Mouse (Mus musculus) frontal cortex, adult 2 months (tissue): ENCODE data around the gene Polr1d. TPM values are rescaled to one million over a fixed set of nuclear protein-coding genes. Genes with fewer than 3 reads are reported as not detected.

ENCODE experiments used
- DNase-seq, 2 experiments: peaks; one replicate each; pipeline ENCODE4 v3.0.0; 2022; ENCODE audit warnings: low spot score in 1 of 2; ENCODE audit errors: extremely low spot score in 1 of 2
- polyA plus RNA-seq: library from polyadenylated mRNA; depleted of rRNA; stranded (reverse); fragments of >200 nt; gene quantifications from 2 replicates; pipeline ENCODE4 v1.2.3, GENCODE M21; 2012

Polr1d gene
- polyA plus RNA-seq, 1 experiment = 76.5 TPM

DNA sequence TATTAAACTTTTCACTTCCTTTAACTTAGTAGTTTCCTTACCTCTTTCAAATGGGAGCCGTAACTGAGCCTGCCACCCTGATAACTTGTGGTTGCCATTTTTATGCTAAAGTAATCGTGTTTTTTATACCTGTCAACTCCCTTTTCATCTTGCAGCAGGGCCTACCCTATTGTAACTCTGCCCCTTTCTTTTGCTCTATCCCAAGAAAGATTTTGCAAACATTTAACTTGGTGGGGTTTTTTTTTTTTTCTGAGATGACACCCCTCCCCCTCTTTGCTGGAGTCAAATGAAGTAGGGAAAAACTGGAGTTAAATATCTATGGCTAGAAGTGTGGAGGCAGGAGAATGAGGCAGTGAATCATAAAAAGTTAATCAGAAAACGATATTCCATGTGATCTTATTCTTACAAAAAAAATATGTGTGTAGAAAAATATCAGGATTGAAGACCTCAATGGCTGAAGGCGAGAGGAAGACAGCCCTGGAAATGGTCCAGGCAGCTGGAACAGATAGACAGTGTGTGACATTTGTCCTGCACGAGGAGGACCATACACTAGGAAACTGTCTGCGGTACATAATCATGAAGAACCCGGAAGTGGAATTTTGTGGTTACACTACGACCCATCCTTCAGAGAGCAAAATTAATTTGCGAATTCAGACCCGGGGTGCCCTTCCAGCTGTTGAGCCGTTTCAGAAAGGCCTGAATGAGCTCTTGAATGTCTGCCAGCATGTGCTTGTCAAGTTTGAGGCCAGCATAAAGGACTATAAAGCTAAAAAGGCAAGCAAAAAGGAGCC is 1.5 kb downstream of the Polr1d start:
- no peak for DNase-seq

GRCm38 (mm10) chr5:147085201-147085894 is 8.5 kb downstream of the Polr1d start:
- DNase-seq = peak; percentile 71 to 86

GRCm38 (mm10) chr5:147086816-147087215 is 10.0 kb downstream of the Polr1d start:
- DNase-seq = no peak

GRCm38 (mm10) chr5:147089836-147090235 is 13.0 kb downstream of the Polr1d start:
- no peak for DNase-seq

DNA sequence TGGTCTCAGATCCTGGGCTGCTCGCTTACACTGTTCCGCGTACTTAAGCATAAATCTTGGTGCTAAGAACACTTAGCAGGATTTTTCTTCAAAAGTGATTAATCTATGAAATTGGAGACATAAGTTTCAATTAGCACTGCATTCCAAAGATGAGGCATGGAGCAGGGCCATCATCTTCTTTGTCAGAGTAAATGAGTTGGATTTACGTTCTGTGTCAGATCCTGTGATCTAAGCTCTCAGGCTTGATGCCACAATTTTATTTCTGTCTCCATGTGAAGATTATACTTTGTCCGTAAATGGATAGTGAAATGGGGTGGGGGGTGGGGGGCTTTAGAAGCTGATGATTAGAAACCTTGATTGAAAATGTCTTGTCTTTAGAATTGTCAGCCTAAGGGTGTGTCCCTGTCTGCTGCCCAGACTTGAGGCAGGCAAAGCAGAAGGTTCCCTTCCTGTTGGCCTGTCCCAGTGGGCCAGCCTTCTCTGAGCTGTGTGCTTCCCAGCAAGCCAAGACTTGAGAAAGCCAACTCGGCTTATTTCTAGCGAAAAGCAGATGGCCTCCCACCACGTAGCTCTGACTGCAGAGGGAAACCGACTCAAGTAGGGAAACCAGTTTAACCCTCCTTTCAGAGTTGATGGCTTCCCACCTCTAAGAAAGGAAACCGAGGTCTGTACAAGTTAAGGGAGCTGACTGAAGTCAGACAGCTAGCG is 13.6 kb downstream of the Polr1d start:
- DNase-seq = peak; percentile 7 to 46

DNA sequence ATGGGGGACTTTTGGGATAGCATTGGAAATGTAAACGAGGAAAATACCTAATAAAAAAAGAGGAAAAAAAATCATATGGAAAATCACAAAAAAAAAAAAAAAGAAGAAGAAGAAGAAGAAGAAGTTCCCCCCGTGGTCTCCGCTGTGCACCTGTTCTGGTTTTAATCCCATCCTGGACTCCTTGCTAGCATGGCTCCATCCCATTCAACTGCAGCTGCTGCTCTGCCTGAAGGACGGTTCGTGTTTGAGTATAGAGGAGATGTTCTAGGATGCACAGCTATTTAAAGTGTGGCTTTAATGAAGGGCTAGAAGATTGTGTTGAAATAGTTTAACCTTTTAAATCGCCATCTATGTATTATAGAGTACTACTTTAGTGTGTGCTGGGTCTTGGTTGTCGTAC is 15.6 kb downstream of the Polr1d start:
- no peak for DNase-seq

GRCm38 (mm10) chr5:147094296-147094695 is 17.4 kb downstream of the Polr1d start:
- no peak for DNase-seq

DNA sequence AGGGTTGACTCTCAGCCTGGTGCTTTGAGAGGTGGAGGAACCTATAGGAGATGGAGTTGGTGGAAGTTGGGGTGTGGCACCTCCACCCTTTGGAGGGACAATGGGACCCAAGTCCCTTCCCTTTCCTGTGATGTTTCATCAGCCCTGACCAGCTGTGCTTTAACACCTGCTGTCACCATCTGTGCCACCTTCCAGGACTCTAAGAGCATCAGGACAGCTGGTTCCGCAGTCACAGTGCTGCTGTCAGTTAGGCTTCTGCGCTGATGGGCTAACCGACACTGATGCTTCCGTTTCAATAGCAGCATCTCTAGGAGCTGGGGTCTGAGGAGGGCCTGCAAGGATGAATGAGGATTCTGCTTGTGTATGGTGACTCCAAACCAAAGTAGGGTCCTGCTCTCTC is 19.7 kb downstream of the Polr1d start:
- no peak for DNase-seq

DNA sequence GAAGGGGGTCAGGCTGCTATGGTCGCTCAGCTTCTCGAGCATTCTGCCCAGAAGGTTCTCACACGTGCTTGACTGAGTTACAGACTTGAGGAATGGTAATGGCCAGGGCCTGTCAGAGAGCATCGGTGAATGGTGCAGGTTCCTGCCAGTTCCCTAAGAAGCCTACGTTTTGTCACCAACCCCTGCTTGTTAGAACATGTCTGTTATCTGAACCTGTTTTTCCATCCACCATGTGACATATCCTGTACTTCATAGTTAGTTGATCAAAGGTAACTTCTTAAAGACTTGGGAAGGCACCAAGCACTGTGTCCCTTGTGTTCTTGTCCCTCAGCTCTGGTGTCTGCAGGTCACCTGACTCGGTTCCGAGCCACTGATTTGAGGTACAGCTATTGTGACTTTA is 21.8 kb downstream of the Polr1d start:
- DNase-seq = no peak

DNA sequence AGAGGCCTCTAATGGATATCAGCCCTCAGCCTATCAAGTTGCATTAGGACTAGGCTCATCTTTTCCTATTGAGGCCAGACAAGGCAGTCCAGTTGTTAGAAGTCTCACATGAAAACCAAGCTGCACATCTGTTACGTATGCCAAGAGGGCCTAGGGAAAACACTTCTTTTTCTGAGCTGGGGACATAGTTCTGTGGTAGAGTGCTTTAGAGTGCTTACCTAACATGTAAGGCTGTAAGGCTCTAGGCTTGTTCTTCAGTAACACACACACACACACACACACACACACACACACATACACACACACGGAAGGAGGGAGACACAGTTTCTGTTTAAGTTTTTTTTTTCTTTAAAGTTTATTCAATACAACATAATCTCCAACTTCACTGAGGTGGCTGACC is 23.3 kb downstream of the Polr1d start:
- DNase-seq = no peak

GRCm38 (mm10) chr5:147102295-147102694 is 25.4 kb downstream of the Polr1d start:
- no peak for DNase-seq

GRCm38 (mm10) chr5:147107276-147107675 is 30.4 kb downstream of the Polr1d start:
- no peak for DNase-seq

- DNase-seq = no peak
Measured at GRCm38 (mm10) chr5:147108861-147109591, 32.2 kb downstream of the Polr1d start.

DNA sequence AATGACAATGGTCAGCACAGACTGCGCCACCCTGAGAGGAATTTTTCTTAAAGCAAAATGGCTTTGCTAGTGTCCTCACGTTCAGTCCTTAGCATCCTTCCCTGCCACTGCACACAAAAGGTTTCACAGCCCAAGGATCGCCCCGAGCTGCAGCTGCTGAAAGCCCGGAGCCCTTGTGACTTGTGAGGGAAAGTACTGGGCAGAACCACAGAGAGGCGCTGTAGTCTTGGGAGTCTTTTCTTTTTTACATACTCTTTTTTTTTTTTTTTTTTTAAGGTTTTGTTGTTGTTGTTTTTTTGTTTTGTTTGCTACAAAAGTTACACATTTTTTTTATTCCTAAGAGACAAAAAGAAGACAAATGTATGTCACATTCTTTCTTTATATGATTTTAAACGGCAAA is 37.9 kb downstream of the Polr1d start:
- DNase-seq = no peak

DNA sequence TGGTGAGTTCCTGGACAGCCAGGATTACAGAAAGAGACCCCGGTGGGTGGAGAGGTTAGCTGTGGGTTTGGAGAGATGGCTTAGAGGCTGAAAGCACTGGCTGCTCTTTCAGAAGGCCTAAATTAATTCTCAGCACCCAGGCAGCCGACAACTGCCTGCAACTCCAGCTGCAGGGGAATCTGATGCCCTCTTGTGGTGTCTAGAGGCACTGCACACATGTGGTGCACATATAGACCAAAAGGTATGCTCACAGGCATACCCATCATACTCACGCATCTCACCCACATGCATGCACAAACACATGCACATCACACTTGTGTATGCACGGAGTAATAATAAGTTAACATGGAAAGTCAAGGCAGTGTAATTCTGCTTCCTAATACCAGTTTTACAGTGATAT is 38.8 kb downstream of the Polr1d start:
- no peak for DNase-seq

DNA sequence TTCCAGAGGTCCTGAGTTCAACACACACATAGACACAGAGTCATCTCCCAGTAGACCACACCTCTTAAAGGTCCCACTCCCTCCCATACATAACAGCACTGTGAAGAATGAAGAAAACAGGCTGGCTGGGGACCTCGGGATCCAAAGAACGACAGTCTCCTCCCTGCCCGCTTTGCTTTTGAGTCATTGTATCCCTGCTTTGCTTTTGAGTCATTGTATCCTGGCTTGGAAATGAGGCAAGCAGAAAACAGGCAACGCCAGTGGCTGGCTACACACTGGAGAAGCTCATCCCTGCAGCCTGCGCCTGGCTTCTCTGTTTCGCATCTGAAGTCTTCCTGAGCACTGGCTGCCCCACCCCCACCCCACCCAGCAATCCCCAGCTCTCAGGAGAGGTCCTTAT is 40.2 kb downstream of the Polr1d start:
- DNase-seq = no peak

DNA sequence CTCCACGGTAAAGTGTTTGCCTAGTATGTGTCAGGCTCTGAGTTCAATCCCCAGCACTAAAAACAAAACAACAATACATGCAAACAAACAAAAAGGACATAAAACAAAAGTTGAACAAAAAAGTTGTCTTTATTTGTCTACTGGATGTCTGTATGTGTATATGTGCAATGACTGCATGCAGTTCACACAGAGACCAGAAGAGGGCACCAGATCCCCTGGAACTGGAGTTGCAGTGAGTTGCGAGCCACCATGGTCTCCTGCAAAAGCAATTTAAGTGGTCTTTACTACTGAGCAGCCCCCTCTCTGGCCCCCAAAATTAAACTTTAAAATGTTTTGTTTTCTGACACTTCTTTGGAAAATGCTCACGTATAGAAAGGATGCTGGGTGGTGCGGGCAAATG is 44.3 kb downstream of the Polr1d start:
- DNase-seq = no peak

GRCm38 (mm10) chr5:147124794-147125193 is 47.9 kb downstream of the Polr1d start:
- DNase-seq = no peak

DNA sequence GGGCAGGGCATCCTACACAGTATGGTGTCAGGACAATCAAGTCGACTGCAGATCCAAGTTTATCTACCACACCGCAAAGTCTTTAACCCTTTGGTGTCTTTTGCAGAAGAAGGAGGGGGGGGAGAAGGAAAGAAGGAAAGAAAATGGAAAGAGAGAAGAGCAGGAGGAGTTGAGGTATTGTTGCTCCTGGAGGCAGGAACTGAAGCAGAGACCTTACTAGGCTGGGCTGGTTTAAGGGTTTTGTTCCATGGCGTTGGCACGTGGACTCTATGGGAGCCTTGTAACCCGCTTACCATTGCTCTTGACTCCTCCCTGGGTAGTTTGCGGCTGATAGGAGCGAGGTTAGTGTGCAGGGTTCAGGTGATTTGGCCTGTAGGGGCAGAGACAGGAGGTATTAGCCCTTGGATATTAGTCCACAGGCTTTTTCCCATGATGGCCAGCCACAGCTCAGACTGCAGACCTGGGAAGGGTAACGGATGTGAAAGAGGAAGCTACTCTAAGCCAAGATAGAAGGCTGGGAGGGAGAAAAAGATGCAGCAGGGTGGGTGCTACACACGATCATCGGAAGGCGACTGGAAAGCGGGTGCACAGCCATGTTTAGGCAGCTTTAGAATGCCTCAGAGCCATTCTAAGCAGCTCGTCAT is 48.8 kb downstream of the Polr1d start:
- no peak for DNase-seq

GRCm38 (mm10) chr5:147127860-147128259 is 51.0 kb downstream of the Polr1d start:
- no peak for DNase-seq
